Mouse (Mus musculus) neural tube, embryonic 11.5 days (tissue): ENCODE data around the gene Olfr484. TPM values are rescaled to one million over a fixed set of nuclear protein-coding genes. Genes with fewer than 3 reads are reported as not detected.
"Not testable (repeated sequence)": the region's sequence is repeated elsewhere in the genome, so short reads cannot be mapped to it uniquely, and the experiment has no call there.

Experiments
- ATAC-seq: fragments of 200-750 bp; cut with Nextera tagmentation; 2 replicates; pipeline ENCODE4 v1.8.0; 2017; ENCODE audit warnings: moderate number of reproducible peaks, mild to moderate bottlenecking, moderate TSS enrichment, moderate library complexity; ENCODE audit not compliant: insufficient read depth, low FRiP score, low TSS enrichment
- DNase-seq: peaks from one replicate; pipeline ENCODE4 v3.0.0-alpha.2; 2015; ENCODE audit warnings: low spot score
- H3K27ac ChIP-seq: fragments of 300-500 bp; sonication (generic); 2 replicates; pipeline ENCODE4 v1.5.1; 2014; ENCODE audit warnings: low read depth, mild to moderate bottlenecking, low read length
- H3K27me3 ChIP-seq: fragments of 300-500 bp; sonication (generic); 2 replicates; pipeline ENCODE4 v1.6.1; 2014; ENCODE audit warnings: mild to moderate bottlenecking, low read length, mixed read lengths; ENCODE audit not compliant: control insufficient read depth, insufficient read depth
- H3K36me3 ChIP-seq: fragments of 300-500 bp; sonication (generic); 2 replicates; pipeline ENCODE4 v1.6.1; 2014; ENCODE audit warnings: mild to moderate bottlenecking, low read length, moderate library complexity, mixed read lengths; ENCODE audit not compliant: control insufficient read depth, insufficient read depth
- H3K4me1 ChIP-seq: fragments of 300-500 bp; sonication (generic); 2 replicates; pipeline ENCODE4 v1.6.1; 2014; ENCODE audit warnings: low read length, mixed read lengths; ENCODE audit not compliant: control insufficient read depth, insufficient read depth
- H3K4me2 ChIP-seq: fragments of 300-500 bp; sonication (generic); 2 replicates; pipeline ENCODE4 v1.6.1; 2014; ENCODE audit warnings: low read depth, mild to moderate bottlenecking, moderate library complexity
- H3K4me3 ChIP-seq: fragments of 300-500 bp; sonication (generic); 2 replicates; pipeline ENCODE4 v1.5.1; 2014; ENCODE audit warnings: low read depth, low read length
- H3K9ac ChIP-seq: fragments of 300-500 bp; sonication (generic); 2 replicates; pipeline ENCODE4 v1.6.1; 2014; ENCODE audit warnings: mild to moderate bottlenecking, low read length
- H3K9me3 ChIP-seq: fragments of 300-500 bp; sonication (generic); 2 replicates; pipeline ENCODE4 v1.6.1; 2016; ENCODE audit warnings: low read length; ENCODE audit not compliant: control insufficient read depth
- WGBS: fragments of 180-500 bp; shearing (Covaris S2); extraction: QIAGEN DNeasy Blood & Tissue Kit; methylation state at CpG from one replicate; pipeline ENCODE4 v1.1.7; 2014; 5-methylcytosine and 5-hydroxymethylcytosine counted together
- polyA plus RNA-seq: library from polyadenylated mRNA; unstranded; fragments of >200 nt; fragmentation: Nextera tagmentation; extraction: Ambion mirVana; gene quantifications from 2 replicates; pipeline ENCODE4 v1.2.1, GENCODE M21; 2014

Olfr484 gene
- polyA plus RNA-seq = not detected in 2 replicates

DNA sequence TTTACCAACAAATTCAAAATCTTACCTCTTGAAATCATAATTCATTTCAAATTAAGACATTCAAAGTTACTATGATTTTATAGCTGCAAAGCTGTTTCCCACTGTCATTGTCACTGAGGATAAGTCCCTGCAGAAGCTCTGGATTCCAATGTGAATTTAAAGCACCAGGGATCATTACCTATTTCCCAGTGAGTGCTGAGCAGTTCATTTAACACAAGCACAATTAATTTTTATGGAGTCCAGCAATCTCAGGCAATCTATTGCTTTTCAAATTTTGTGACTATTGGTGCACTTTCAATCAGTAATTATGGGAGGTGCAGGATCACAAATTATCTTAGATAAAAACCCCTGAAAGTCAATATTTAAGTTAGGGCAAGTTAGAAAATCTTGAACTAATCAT, at the start of gene Olfr484:
Gene Olfr484, minus strand, starts transcription at position 101 of the 400 bp plus-strand sequence.
- H3K9me3 ChIP-seq = no peaks in the 10 kb centered on the region
- H3K9ac ChIP-seq = no peak within 1 kb of the TSS
- H3K4me2 ChIP-seq = no peak within 1 kb of the TSS
- no peak within 1 kb of the TSS for H3K4me3 ChIP-seq
- no peaks in the 10 kb centered on the region for H3K36me3 ChIP-seq
- no peak for DNase-seq
- H3K4me1 ChIP-seq = no peaks in the 10 kb centered on the region
- no peaks in the 10 kb centered on the region for H3K27me3 ChIP-seq
- no peak for ATAC-seq
- H3K27ac ChIP-seq = no peak within 1 kb of the TSS

DNA sequence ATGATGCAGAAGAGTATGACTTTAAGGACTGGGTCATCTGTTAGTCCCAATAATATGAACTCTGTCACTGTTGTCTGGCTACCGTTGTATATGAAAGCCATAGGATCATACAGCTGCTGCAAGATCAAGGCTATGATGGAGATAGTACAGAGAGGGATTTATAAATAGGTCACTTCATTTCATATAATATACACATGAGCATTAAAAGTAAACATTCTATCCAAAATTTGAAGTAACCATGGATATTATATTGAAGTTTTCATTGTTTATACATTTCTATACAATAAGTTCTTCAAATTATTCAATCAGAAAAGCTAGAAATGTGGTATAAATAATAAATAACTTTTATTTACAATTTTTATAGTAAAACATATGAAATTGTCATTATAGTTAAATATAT, 45.4 kb upstream of the Olfr484 start, which contains the start of gene Olfr486:
Gene Olfr486, minus strand, starts transcription at position 101 of the 400 bp plus-strand sequence.
- H3K27me3 ChIP-seq, H3K4me2 ChIP-seq, H3K9me3 ChIP-seq, DNase-seq, H3K4me3 ChIP-seq, H3K4me1 ChIP-seq, H3K27ac ChIP-seq, ATAC-seq, H3K9ac ChIP-seq, H3K36me3 ChIP-seq: not testable (repeated sequence)
- WGBS = 95% methylated on average over 1 of the region's 1 CpGs

DNA sequence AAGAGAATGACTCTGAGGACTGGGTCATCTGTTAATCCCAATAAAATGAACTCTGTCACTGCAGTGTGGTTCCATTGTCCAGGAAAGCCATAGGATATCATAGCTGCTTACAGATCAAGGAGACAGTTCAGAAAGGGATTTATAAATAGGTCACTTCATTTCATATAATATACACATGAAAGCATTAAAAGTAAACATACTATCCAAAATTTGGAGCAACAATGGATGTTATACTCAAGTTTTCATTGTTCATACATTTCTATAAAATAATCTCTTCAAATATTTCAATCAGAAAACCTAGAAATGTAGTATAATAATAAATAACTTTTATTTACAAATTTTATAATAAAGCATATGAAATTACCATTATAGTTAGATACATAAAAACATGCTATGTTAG, 32.5 kb upstream of the Olfr484 start, which contains the start of gene Olfr485:
Gene Olfr485, minus strand, starts transcription at position 101 of the 400 bp plus-strand sequence.
- Histone ChIP-seq H3K4me2 (no peak within 1 kb of the TSS), H3K9me3 (no peaks in the 10 kb centered on the region), H3K4me3 (no peak within 1 kb of the TSS), H3K4me1 (no peaks in the 10 kb centered on the region), H3K9ac (no peak within 1 kb of the TSS), H3K27ac (no peak within 1 kb of the TSS), H3K36me3 (no peaks in the 10 kb centered on the region), H3K27me3 (no peaks in the 10 kb centered on the region)
- ATAC-seq (no peak), DNase-seq (no peak)

DNA sequence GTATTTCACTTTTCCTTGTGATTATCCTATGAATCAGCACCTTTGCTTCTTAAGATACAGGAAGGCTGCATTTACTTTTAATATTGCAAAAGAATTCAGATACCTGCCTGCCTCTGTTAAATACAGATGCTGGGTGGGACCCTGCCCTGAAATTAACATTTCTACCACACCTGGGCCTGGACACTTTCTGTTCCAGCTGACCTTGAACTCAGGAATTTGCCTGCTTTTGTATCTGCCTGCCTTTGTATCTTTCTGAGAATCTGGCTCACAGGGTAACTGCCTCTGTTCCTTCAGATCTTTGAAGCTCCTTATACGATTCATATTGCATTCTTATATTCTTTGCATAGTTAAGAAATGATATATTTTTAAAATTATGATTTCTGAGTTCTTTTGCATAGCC, 5.8 kb downstream of the Olfr484 start:
- Histone ChIP-seq H3K4me3 (no peak overlapping the region), H3K4me2 (no peak overlapping the region), H3K9me3 (no peaks in the 10 kb centered on the region), H3K4me1 (no peaks in the 10 kb centered on the region), H3K27me3 (no peaks in the 10 kb centered on the region), H3K9ac (no peak overlapping the region), H3K36me3 (no peaks in the 10 kb centered on the region), H3K27ac (no peak overlapping the region)
- no peak for ATAC-seq
- 78% methylated on average over 1 of the region's 1 CpGs for WGBS
- DNase-seq = no peak

DNA sequence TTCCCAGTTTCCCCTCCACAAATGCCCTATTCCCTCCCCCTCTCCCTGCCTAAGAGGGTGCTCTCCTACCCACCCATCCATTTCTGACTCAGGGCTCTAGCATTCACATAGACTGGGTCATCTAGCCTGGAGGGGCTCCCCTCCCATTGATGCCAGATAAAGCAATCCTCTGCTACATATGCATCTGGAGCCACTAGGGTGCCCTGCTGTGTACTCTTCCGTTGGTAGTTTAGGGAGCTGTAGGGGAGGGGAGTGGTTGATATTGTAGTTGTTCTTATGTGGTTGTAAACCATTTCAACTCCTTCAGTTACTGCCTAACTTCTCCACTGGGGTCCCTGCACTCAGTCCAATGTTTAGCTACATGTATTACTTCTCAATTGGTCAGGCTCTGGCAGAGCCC, 6.6 kb downstream of the Olfr484 start:
- H3K27ac ChIP-seq = no peak overlapping the region
- no peak for ATAC-seq
- 0% methylated on average over 1 of the region's 1 CpGs for WGBS

DNA sequence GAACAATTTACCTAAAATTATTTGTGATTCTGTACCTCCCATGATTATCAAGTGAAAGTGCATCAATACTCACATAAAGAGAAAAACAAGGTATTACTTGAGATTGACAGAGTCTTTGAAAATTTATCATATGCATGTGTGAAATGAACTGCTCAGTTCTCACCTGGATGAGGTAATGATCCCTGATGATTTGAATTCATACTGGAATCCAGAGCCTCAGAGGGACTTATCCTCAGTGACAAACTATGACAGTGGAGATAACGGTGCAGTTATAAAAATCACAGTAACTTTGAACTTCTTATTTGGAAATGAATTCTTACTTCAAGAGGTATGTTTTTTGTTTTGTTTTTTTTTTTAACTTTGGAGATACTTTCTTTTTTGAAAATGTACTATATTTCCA, 26.7 kb downstream of the Olfr484 start, which contains the start of gene Olfr483:
Gene Olfr483, plus strand, starts transcription at position 301 of the 400 bp plus-strand sequence.
- Histone ChIP-seq H3K27ac (no peak within 1 kb of the TSS), H3K4me3 (no peak within 1 kb of the TSS), H3K27me3 (no peaks in the 10 kb centered on the region), H3K4me1 (no peaks in the 10 kb centered on the region), H3K4me2 (no peak within 1 kb of the TSS), H3K9me3 (no peaks in the 10 kb centered on the region), H3K36me3 (no peaks in the 10 kb centered on the region), H3K9ac (no peak within 1 kb of the TSS)
- 88% methylated on average over 1 of the region's 1 CpGs for WGBS
- ATAC-seq (no peak), DNase-seq (no peak)

More for the DNA sequence above, 6.6 kb downstream of the Olfr484 start:
- no peak for DNase-seq
- Histone ChIP-seq H3K27me3 (no peaks in the 10 kb centered on the region), H3K4me1 (no peaks in the 10 kb centered on the region), H3K4me3 (no peak overlapping the region), H3K9ac (no peak overlapping the region), H3K4me2 (no peak overlapping the region), H3K9me3 (no peaks in the 10 kb centered on the region), H3K36me3 (no peaks in the 10 kb centered on the region)

DNA sequence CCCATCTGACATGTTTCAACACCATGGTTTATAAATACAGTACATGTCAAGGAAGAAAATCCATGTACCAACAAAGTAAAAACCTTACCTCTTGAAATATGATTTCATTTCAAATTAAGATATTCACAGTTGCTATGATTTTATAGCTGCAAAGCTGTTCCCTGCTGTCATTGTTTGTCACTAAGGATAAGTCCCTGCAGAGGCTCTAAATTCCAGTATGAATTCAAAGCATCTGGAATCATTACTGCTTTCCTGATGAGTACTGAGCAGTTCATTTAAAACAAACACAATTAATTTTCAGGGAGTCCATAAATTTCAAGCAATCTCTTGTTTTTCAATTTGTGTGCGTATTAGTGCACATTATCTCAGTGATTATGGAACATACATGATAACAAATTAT, 29.8 kb downstream of the Olfr484 start, which contains the start of gene Olfr482:
Gene Olfr482, minus strand, starts transcription at position 101 of the 400 bp plus-strand sequence.
- no peak for ATAC-seq
- 88% methylated on average over 1 of the region's 1 CpGs for WGBS

DNA sequence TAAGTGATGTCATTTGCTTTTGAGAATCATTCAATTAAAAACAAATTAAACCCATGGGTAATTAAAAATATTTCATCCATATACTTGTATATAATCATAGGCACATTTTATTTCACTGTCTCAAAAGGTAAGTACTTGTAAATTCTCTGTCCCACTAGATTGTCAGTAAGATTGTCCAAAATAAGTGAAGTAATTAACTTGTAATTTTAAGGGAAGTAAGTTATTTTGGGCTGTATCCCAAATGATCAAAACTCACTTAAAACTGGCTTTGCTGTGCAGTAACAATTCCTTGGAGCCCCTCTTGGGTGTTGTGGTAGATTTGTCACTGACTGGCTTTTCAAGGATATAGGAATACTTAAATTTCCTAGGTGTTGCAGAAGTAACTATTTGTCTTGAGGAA, 47.7 kb downstream of the Olfr484 start, which contains the start of gene Olfr481:
Gene Olfr481, plus strand, starts transcription at position 301 of the 400 bp plus-strand sequence.
- Histone ChIP-seq H3K27ac (no peak within 1 kb of the TSS), H3K4me3 (no peak within 1 kb of the TSS), H3K36me3 (no peaks in the 10 kb centered on the region), H3K4me1 (no peaks in the 10 kb centered on the region), H3K9me3 (no peaks in the 10 kb centered on the region), H3K9ac (no peak within 1 kb of the TSS), H3K4me2 (no peak within 1 kb of the TSS), H3K27me3 (no peaks in the 10 kb centered on the region)
- DNase-seq (no peak), ATAC-seq (no peak)

More for the DNA sequence above, 29.8 kb downstream of the Olfr484 start, which contains the start of gene Olfr482:
- no peak for DNase-seq
- H3K4me3 ChIP-seq = no peak within 1 kb of the TSS
- no peak within 1 kb of the TSS for H3K27ac ChIP-seq
- no peaks in the 10 kb centered on the region for H3K9me3 ChIP-seq
- H3K9ac ChIP-seq = no peak within 1 kb of the TSS
- no peaks in the 10 kb centered on the region for H3K4me1 ChIP-seq
- H3K4me2 ChIP-seq = no peak within 1 kb of the TSS
- H3K27me3 ChIP-seq = no peaks in the 10 kb centered on the region
- no peaks in the 10 kb centered on the region for H3K36me3 ChIP-seq
